Mouse (Mus musculus): Measurements from ENCODE around the gene Rbm20. TPM values are rescaled to one million over a fixed set of nuclear protein-coding genes. Genes with fewer than 3 reads are reported as not detected.
A peak's percentile ranks its signal among the peaks of the same experiment; 100 is the strongest.

Rbm20 gene
- polyA plus RNA-seq, 1 experiment from 2014 or later: 1.9 TPM

GRCm38 (mm10) chr19:53755346-53755745 lies 78.2 kb downstream of the Rbm20 start:
- 83% methylated on average over 5 of the region's 5 CpGs for WGBS
- Histone ChIP-seq H3K4me1 (peaks cover 5% of the 10 kb centered on the region; the same call in 1 of the 2 replicates), H3K4me3 (no peak overlapping the region), H3K27ac (no peak overlapping the region), H3K36me3 (no peaks in the 10 kb centered on the region), H3K27me3 (ENCODE audit: low read depth, poor library complexity, severe bottlenecking) (no peaks in the 10 kb centered on the region), H3K9me3 (replicated peaks) (no peaks in the 10 kb centered on the region)
- no peak for DNase-seq (ENCODE audit: low spot score)

- no peak overlapping the region for H3K27ac ChIP-seq
- 91% methylated on average over 17 of the region's 17 CpGs for WGBS
- no peak overlapping the region for H3K4me3 ChIP-seq
- no peaks in the 10 kb centered on the region for H3K27me3 ChIP-seq (ENCODE audit: low read depth, poor library complexity, severe bottlenecking)
- no peaks in the 10 kb centered on the region for H3K9me3 ChIP-seq (replicated peaks)
- no peaks in the 10 kb centered on the region for H3K36me3 ChIP-seq
- DNase-seq (ENCODE audit: low spot score): no peak
- peaks cover 5% of the 10 kb centered on the region; the same call in 1 of the 2 replicates for H3K4me1 ChIP-seq
These were observed 80.5 kb downstream of the Rbm20 start for GRCm38 (mm10) chr19:53757432-53758109.

- peaks cover 5% of the 10 kb centered on the region; the same call in 1 of the 2 replicates for H3K4me1 ChIP-seq
- no peaks in the 10 kb centered on the region for H3K27me3 ChIP-seq (ENCODE audit: low read depth, poor library complexity, severe bottlenecking)
- no peak for DNase-seq (ENCODE audit: low spot score)
- no peak overlapping the region for H3K27ac ChIP-seq
- H3K36me3 ChIP-seq: no peaks in the 10 kb centered on the region
- WGBS: 79% methylated on average over 2 of the region's 2 CpGs
- H3K4me3 ChIP-seq: no peak overlapping the region
- H3K9me3 ChIP-seq (replicated peaks): no peaks in the 10 kb centered on the region
These were observed 81.8 kb downstream of the Rbm20 start for GRCm38 (mm10) chr19:53758881-53759418.

- no peaks in the 10 kb centered on the region for H3K9me3 ChIP-seq (replicated peaks)
- no peak for DNase-seq (ENCODE audit: low spot score)
- no peak overlapping the region for H3K27ac ChIP-seq
- no peaks in the 10 kb centered on the region for H3K4me1 ChIP-seq
- no peaks in the 10 kb centered on the region for H3K27me3 ChIP-seq (ENCODE audit: low read depth, poor library complexity, severe bottlenecking)
- WGBS: 83% methylated on average over 17 of the region's 17 CpGs
- no peak overlapping the region for H3K4me3 ChIP-seq
- H3K36me3 ChIP-seq: no peaks in the 10 kb centered on the region
These were observed 83.3 kb downstream of the Rbm20 start for GRCm38 (mm10) chr19:53760125-53761101.

GRCm38 (mm10) chr19:53762749-53763438 lies 85.8 kb downstream of the Rbm20 start:
- Histone ChIP-seq H3K4me1 (no peaks in the 10 kb centered on the region), H3K4me3 (no peak overlapping the region), H3K27ac (no peak overlapping the region), H3K27me3 (ENCODE audit: low read depth, poor library complexity, severe bottlenecking) (no peaks in the 10 kb centered on the region), H3K36me3 (no peaks in the 10 kb centered on the region), H3K9me3 (replicated peaks) (no peaks in the 10 kb centered on the region)
- WGBS: 83% methylated on average over 8 of the region's 8 CpGs
- no peak for DNase-seq (ENCODE audit: low spot score)

- H3K36me3 ChIP-seq: no peaks in the 10 kb centered on the region
- no peak for DNase-seq (ENCODE audit: low spot score)
- no peak overlapping the region for H3K27ac ChIP-seq
- no peaks in the 10 kb centered on the region for H3K27me3 ChIP-seq (ENCODE audit: low read depth, poor library complexity, severe bottlenecking)
- 85% methylated on average over 7 of the region's 7 CpGs for WGBS
- H3K9me3 ChIP-seq (replicated peaks): no peaks in the 10 kb centered on the region
- no peaks in the 10 kb centered on the region for H3K4me1 ChIP-seq
- no peak overlapping the region for H3K4me3 ChIP-seq
These were observed 87.8 kb downstream of the Rbm20 start for GRCm38 (mm10) chr19:53764688-53765478.

- no peaks in the 10 kb centered on the region for H3K9me3 ChIP-seq (replicated peaks)
- DNase-seq (ENCODE audit: low spot score): no peak
These were observed 91.4 kb downstream of the Rbm20 start for GRCm38 (mm10) chr19:53768478-53768877.

GRCm38 (mm10) chr19:53773937-53774640 lies 97.0 kb downstream of the Rbm20 start:
- 75% methylated on average over 11 of the region's 11 CpGs for WGBS
- H3K27ac ChIP-seq: 0 out of 2 replicates have a peak overlapping the region, but pooled peaks have one; percentile 58
- H3K36me3 ChIP-seq: no peaks in the 10 kb centered on the region
- no peak for DNase-seq (ENCODE audit: low spot score)
- no peaks in the 10 kb centered on the region for H3K27me3 ChIP-seq (ENCODE audit: low read depth, poor library complexity, severe bottlenecking)
- peaks cover 5% of the 10 kb centered on the region for H3K4me1 ChIP-seq
- H3K9me3 ChIP-seq (replicated peaks): no peaks in the 10 kb centered on the region
- H3K4me3 ChIP-seq: no peak overlapping the region

More at GRCm38 (mm10) chr19:53768478-53768877, 91.4 kb downstream of the Rbm20 start:
- Histone ChIP-seq H3K36me3 (no peaks in the 10 kb centered on the region), H3K4me1 (no peaks in the 10 kb centered on the region), H3K27me3 (ENCODE audit: low read depth, poor library complexity, severe bottlenecking) (no peaks in the 10 kb centered on the region), H3K4me3 (no peak overlapping the region), H3K27ac (no peak overlapping the region)
- 36% methylated on average over 3 of the region's 3 CpGs for WGBS

- WGBS: 71% methylated on average over 6 of the region's 7 CpGs
- Histone ChIP-seq H3K27ac (no peak overlapping the region), H3K27me3 (ENCODE audit: low read depth, poor library complexity, severe bottlenecking) (no peaks in the 10 kb centered on the region), H3K9me3 (replicated peaks) (no peaks in the 10 kb centered on the region), H3K4me1 (peaks cover 5% of the 10 kb centered on the region), H3K36me3 (no peaks in the 10 kb centered on the region), H3K4me3 (no peak overlapping the region)
- DNase-seq (ENCODE audit: low spot score): no peak
These were observed 97.7 kb downstream of the Rbm20 start for GRCm38 (mm10) chr19:53774641-53775350.

- no peaks in the 10 kb centered on the region for H3K36me3 ChIP-seq
These were observed 102.3 kb downstream of the Rbm20 start for GRCm38 (mm10) chr19:53779402-53779801.

GRCm38 (mm10) chr19:53779818-53780217 lies 102.7 kb downstream of the Rbm20 start:
- Histone ChIP-seq H3K4me3 (no peak overlapping the region), H3K27ac (no peak overlapping the region), H3K9me3 (replicated peaks) (no peaks in the 10 kb centered on the region), H3K4me1 (no peaks in the 10 kb centered on the region), H3K36me3 (no peaks in the 10 kb centered on the region), H3K27me3 (ENCODE audit: low read depth, poor library complexity, severe bottlenecking) (no peaks in the 10 kb centered on the region)
- DNase-seq (ENCODE audit: low spot score): no peak
- WGBS: 86% methylated on average over 4 of the region's 4 CpGs

More at GRCm38 (mm10) chr19:53779402-53779801, 102.3 kb downstream of the Rbm20 start:
- no peaks in the 10 kb centered on the region for H3K9me3 ChIP-seq (replicated peaks)
- H3K27ac ChIP-seq: peak overlapping the region; percentile 5; the same call in 1 of the 2 replicates
- no peaks in the 10 kb centered on the region for H3K27me3 ChIP-seq (ENCODE audit: low read depth, poor library complexity, severe bottlenecking)
- H3K4me3 ChIP-seq: no peak overlapping the region
- no peaks in the 10 kb centered on the region for H3K4me1 ChIP-seq
- DNase-seq (ENCODE audit: low spot score): no peak
- WGBS: 80% methylated on average over 9 of the region's 9 CpGs

Data from limb, embryonic 10.5 days (tissue).